Mouse (Mus musculus): ENCODE measurements at regions not wholly inside any gene's neighbourhood (a gene's known extent, or its start where the extent isn't known, plus 50 kb on each side); places are given as distances from the start of the nearest gene placed in this dataset.

- DNase-seq (ENCODE audit: inconsistent age in 2 of 2, low spot score in 1 of 2), result no peak
These were observed 225.6 kb downstream of the Mbnl1 start for GRCm38 (mm10) chr3:60698189-60698588.

GRCm38 (mm10) chr3:60707139-60707538 lies 234.5 kb downstream of the Mbnl1 start:
- DNase-seq (ENCODE audit: inconsistent age in 2 of 2, low spot score in 1 of 2), result peak; percentile 11 to 57

GRCm38 (mm10) chr3:60712896-60713295 lies 240.3 kb downstream of the Mbnl1 start:
- DNase-seq (ENCODE audit: inconsistent age in 2 of 2, low spot score in 1 of 2), result no peak

- peak in 1 of 2 experiments; percentile 30 for DNase-seq (ENCODE audit: inconsistent age in 2 of 2, low spot score in 1 of 2)
These were observed 247.7 kb downstream of the Mbnl1 start for GRCm38 (mm10) chr3:60720322-60720721.

- no peak for DNase-seq (ENCODE audit: inconsistent age in 2 of 2, low spot score in 1 of 2)
These were observed 258.7 kb downstream of the Mbnl1 start for GRCm38 (mm10) chr3:60731331-60731730.

GRCm38 (mm10) chr3:60740543-60741294 lies 261.9 kb upstream of the P2ry1 start:
- DNase-seq (ENCODE audit: inconsistent age in 2 of 2, low spot score in 1 of 2), result peak; percentile 9 to 37

GRCm38 (mm10) chr3:60741379-60741778 lies 261.2 kb upstream of the P2ry1 start:
- DNase-seq (ENCODE audit: inconsistent age in 2 of 2, low spot score in 1 of 2), result no peak

GRCm38 (mm10) chr3:60742232-60742631 lies 260.4 kb upstream of the P2ry1 start:
- no peak for DNase-seq (ENCODE audit: inconsistent age in 2 of 2, low spot score in 1 of 2)

- DNase-seq (ENCODE audit: inconsistent age in 2 of 2, low spot score in 1 of 2), result no peak
These were observed 257.5 kb upstream of the P2ry1 start for GRCm38 (mm10) chr3:60745075-60745474.

GRCm38 (mm10) chr3:60758568-60758967 lies 244.0 kb upstream of the P2ry1 start:
- no peak for DNase-seq (ENCODE audit: inconsistent age in 2 of 2, low spot score in 1 of 2)

GRCm38 (mm10) chr3:60759046-60759445 lies 243.5 kb upstream of the P2ry1 start:
- DNase-seq (ENCODE audit: inconsistent age in 2 of 2, low spot score in 1 of 2), result no peak

- DNase-seq (ENCODE audit: inconsistent age in 2 of 2, low spot score in 1 of 2), result peak; percentile 34 to 73
These were observed 239.7 kb upstream of the P2ry1 start for GRCm38 (mm10) chr3:60762874-60763273.

- DNase-seq (ENCODE audit: inconsistent age in 2 of 2, low spot score in 1 of 2), result no peak
These were observed 237.5 kb upstream of the P2ry1 start for GRCm38 (mm10) chr3:60765079-60765478.

- DNase-seq (ENCODE audit: inconsistent age in 2 of 2, low spot score in 1 of 2), result no peak
These were observed 233.6 kb upstream of the P2ry1 start for GRCm38 (mm10) chr3:60768996-60769395.

- DNase-seq (ENCODE audit: inconsistent age in 2 of 2, low spot score in 1 of 2), result no peak
These were observed 230.7 kb upstream of the P2ry1 start for GRCm38 (mm10) chr3:60771866-60772265.

- no peak for DNase-seq (ENCODE audit: inconsistent age in 2 of 2, low spot score in 1 of 2)
These were observed 229.2 kb upstream of the P2ry1 start for GRCm38 (mm10) chr3:60773383-60773782.

- DNase-seq (ENCODE audit: inconsistent age in 2 of 2, low spot score in 1 of 2), result peak in 1 of 2 experiments; percentile 25
These were observed 217.3 kb upstream of the P2ry1 start for GRCm38 (mm10) chr3:60785137-60785875.

GRCm38 (mm10) chr3:60787989-60788388 lies 214.6 kb upstream of the P2ry1 start:
- no peak for DNase-seq (ENCODE audit: inconsistent age in 2 of 2, low spot score in 1 of 2)

GRCm38 (mm10) chr3:60789441-60789840 lies 213.2 kb upstream of the P2ry1 start:
- no peak for DNase-seq (ENCODE audit: inconsistent age in 2 of 2, low spot score in 1 of 2)

- no peak for DNase-seq (ENCODE audit: inconsistent age in 2 of 2, low spot score in 1 of 2)
These were observed 210.4 kb upstream of the P2ry1 start for GRCm38 (mm10) chr3:60792166-60792565.

- DNase-seq (ENCODE audit: inconsistent age in 2 of 2, low spot score in 1 of 2), result no peak
These were observed 206.4 kb upstream of the P2ry1 start for GRCm38 (mm10) chr3:60796207-60796606.

GRCm38 (mm10) chr3:60797808-60798207 lies 204.8 kb upstream of the P2ry1 start:
- DNase-seq (ENCODE audit: inconsistent age in 2 of 2, low spot score in 1 of 2), result no peak
